Mouse (Mus musculus): ENCODE measurements at regions not wholly inside any gene's neighbourhood (a gene's known extent, or its start where the extent isn't known, plus 50 kb on each side); places are given as distances from the start of the nearest gene placed in this dataset.

DNA sequence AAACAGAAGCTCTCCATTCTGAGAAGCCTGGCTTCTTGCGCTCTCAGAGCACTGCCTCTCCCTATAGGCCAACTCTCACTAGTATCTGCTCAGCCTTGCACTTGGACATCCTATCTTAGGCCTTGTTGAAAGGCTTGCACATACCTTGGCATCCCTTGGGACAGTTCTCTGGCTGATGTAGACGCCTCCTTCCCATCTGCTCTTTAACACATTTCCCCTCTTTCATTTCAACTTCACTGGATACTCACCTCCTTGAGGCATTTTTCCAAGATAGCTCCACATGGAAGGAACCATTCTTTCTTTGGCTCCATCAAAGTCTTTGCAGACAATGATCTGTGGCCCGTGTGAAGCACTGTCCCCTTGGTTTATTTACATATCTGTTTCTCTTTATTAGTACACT is 285.0 kb downstream of the Rnf144a start:
- Histone ChIP-seq H3K9ac (ENCODE audit: low read length) (no peak overlapping the region), H3K9me3 (ENCODE audit: control insufficient read depth, low read length) (no peaks in the 10 kb centered on the region), H3K4me1 (replicated peaks; ENCODE audit: control insufficient read depth, insufficient read depth) (no peaks in the 10 kb centered on the region), H3K27ac (replicated peaks) (no peak overlapping the region), H3K36me3 (ENCODE audit: control insufficient read depth, insufficient read depth, low read length) (no peaks in the 10 kb centered on the region), H3K27me3 (ENCODE audit: control insufficient read depth, insufficient read depth, low read length) (no peaks in the 10 kb centered on the region), H3K4me3 (ENCODE audit: low read depth, low read length) (no peak overlapping the region), H3K4me2 (replicated peaks; ENCODE audit: low read depth) (no peak overlapping the region)
- no peak for DNase-seq (ENCODE audit: low spot score)
- 75% methylated on average over 3 of the region's 3 CpGs for WGBS
- no peak for ATAC-seq (ENCODE audit: low FRiP score, low TSS enrichment)
- no peak for TF ChIP-seq EP300 (optimal IDR thresholded peaks at IDR 0.05)
- TF ChIP-seq CTCF (IDR thresholded peaks at IDR 0.05; ENCODE audit: low read depth): no peak

DNA sequence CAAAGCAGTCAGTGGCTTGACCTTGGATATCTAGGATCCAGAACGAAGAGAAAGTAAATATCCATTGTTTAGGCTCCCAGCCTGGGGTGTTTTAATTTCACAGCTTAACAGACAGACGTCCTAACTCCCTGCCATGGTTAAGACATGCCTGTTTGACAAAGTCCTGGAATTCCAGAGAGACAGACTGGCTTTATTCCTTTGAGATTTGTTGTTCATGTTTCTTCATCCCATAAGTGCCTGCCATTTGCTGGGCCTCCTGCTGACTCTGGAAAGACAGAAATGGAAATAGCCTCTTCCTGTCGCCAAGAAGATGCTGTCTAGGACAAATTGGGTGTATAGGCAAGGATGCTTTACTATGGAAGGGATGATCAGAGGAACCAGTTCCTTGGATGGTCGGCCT is 285.5 kb downstream of the Rnf144a start:
- TF ChIP-seq CTCF (IDR thresholded peaks at IDR 0.05; ENCODE audit: low read depth) (no peak), EP300 (optimal IDR thresholded peaks at IDR 0.05) (no peak)

DNA sequence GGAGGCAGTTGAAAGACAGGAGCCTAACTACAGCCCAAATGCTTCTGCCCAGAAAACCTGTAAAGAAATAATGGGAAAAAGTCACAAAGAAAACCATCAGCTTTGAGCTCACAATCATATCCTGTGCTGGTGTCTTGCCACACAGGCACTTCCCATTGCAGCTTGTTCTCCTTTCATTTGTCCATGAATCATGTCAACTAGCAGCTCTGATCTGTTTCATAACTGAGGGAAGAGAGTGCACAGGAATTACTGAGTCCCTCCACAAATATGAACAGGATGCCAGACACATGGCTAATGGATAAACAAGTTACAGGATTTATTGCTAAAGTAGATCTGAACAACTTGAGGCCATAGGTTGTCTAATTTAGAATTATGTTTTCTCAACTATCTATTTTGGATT is 286.2 kb downstream of the Rnf144a start:
- H3K27me3 ChIP-seq (ENCODE audit: control insufficient read depth, insufficient read depth, low read length): no peaks in the 10 kb centered on the region
- no peak overlapping the region for H3K4me3 ChIP-seq (ENCODE audit: low read depth, low read length)
- no peak overlapping the region for H3K9ac ChIP-seq (ENCODE audit: low read length)
- DNase-seq (ENCODE audit: low spot score) (no peak), ATAC-seq (ENCODE audit: low FRiP score, low TSS enrichment) (no peak)
- H3K4me2 ChIP-seq (replicated peaks; ENCODE audit: low read depth): no peak overlapping the region
- no peaks in the 10 kb centered on the region for H3K36me3 ChIP-seq (ENCODE audit: control insufficient read depth, insufficient read depth, low read length)
- no peak for TF ChIP-seq CTCF (IDR thresholded peaks at IDR 0.05; ENCODE audit: low read depth)
- TF ChIP-seq EP300 (optimal IDR thresholded peaks at IDR 0.05): no peak
- no peaks in the 10 kb centered on the region for H3K4me1 ChIP-seq (replicated peaks; ENCODE audit: control insufficient read depth, insufficient read depth)
- H3K9me3 ChIP-seq (ENCODE audit: control insufficient read depth, low read length): no peaks in the 10 kb centered on the region
- no peak overlapping the region for H3K27ac ChIP-seq (replicated peaks)

More for the DNA sequence above, 285.5 kb downstream of the Rnf144a start:
- WGBS: 45% methylated on average over 4 of the region's 4 CpGs
- DNase-seq (ENCODE audit: low spot score) (no peak), ATAC-seq (ENCODE audit: low FRiP score, low TSS enrichment) (no peak)
- Histone ChIP-seq H3K4me1 (replicated peaks; ENCODE audit: control insufficient read depth, insufficient read depth) (no peaks in the 10 kb centered on the region), H3K4me2 (replicated peaks; ENCODE audit: low read depth) (no peak overlapping the region), H3K9ac (ENCODE audit: low read length) (no peak overlapping the region), H3K27me3 (ENCODE audit: control insufficient read depth, insufficient read depth, low read length) (no peaks in the 10 kb centered on the region), H3K36me3 (ENCODE audit: control insufficient read depth, insufficient read depth, low read length) (no peaks in the 10 kb centered on the region), H3K27ac (replicated peaks) (no peak overlapping the region), H3K4me3 (ENCODE audit: low read depth, low read length) (no peak overlapping the region), H3K9me3 (ENCODE audit: control insufficient read depth, low read length) (no peaks in the 10 kb centered on the region)

DNA sequence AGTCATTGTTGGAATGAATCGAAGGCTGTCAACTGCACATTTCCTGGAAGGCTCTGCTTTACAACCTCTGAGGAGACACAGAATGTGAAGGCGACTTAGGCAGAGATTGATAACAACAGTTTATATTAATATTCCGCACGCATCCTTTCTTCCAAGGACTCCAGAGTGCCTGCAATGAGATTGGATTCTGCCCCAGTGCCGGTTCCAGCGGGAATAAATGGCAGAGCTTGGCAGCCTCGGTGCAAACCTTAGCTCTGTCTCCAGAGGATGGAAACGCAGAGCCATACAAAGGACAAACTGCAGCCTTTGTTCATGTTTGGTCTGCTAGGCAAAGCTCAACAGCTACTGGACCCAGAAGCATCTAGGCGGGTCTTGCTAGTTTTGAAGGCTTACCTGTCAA is 288.8 kb downstream of the Rnf144a start:
- WGBS: 75% methylated on average over 9 of the region's 9 CpGs
- ATAC-seq (ENCODE audit: low FRiP score, low TSS enrichment): no peak
- Histone ChIP-seq H3K27ac (replicated peaks) (no peak overlapping the region), H3K27me3 (ENCODE audit: control insufficient read depth, insufficient read depth, low read length) (no peaks in the 10 kb centered on the region), H3K4me1 (replicated peaks; ENCODE audit: control insufficient read depth, insufficient read depth) (no peaks in the 10 kb centered on the region), H3K36me3 (ENCODE audit: control insufficient read depth, insufficient read depth, low read length) (no peaks in the 10 kb centered on the region), H3K9me3 (ENCODE audit: control insufficient read depth, low read length) (no peaks in the 10 kb centered on the region), H3K4me2 (replicated peaks; ENCODE audit: low read depth) (no peak overlapping the region), H3K9ac (ENCODE audit: low read length) (no peak overlapping the region), H3K4me3 (ENCODE audit: low read depth, low read length) (no peak overlapping the region)
- TF ChIP-seq EP300 (optimal IDR thresholded peaks at IDR 0.05) (no peak), CTCF (IDR thresholded peaks at IDR 0.05; ENCODE audit: low read depth) (no peak)
- no peak for DNase-seq (ENCODE audit: low spot score)

DNA sequence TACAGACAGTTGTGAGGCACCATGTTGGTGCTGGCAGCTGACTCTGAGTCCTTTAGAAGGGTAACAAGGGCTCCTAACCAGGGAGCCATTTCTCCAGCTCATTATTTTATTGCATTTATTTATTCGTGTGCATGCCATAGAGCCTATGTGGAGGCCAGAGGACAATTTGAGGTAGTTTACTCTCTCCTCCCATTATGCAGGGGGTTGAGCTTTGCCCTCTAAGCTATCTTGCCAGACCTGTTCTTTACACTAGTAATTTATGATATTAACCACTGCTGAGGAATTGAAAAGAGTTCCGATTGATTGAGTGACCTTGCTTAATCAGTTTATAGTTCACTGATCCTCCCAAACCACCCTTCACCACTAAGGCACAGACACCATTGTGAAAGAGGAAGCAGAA is 290.8 kb downstream of the Rnf144a start:
- Histone ChIP-seq H3K9ac (ENCODE audit: low read length) (no peak overlapping the region), H3K27ac (replicated peaks) (no peak overlapping the region), H3K36me3 (ENCODE audit: control insufficient read depth, insufficient read depth, low read length) (no peaks in the 10 kb centered on the region), H3K4me2 (replicated peaks; ENCODE audit: low read depth) (no peak overlapping the region), H3K27me3 (ENCODE audit: control insufficient read depth, insufficient read depth, low read length) (no peaks in the 10 kb centered on the region), H3K4me1 (replicated peaks; ENCODE audit: control insufficient read depth, insufficient read depth) (no peaks in the 10 kb centered on the region), H3K4me3 (ENCODE audit: low read depth, low read length) (no peak overlapping the region), H3K9me3 (ENCODE audit: control insufficient read depth, low read length) (no peaks in the 10 kb centered on the region)
- 72% methylated on average over 2 of the region's 2 CpGs for WGBS
- TF ChIP-seq CTCF (IDR thresholded peaks at IDR 0.05; ENCODE audit: low read depth): no peak
- TF ChIP-seq EP300 (optimal IDR thresholded peaks at IDR 0.05): no peak
- DNase-seq (ENCODE audit: low spot score): no peak
- no peak for ATAC-seq (ENCODE audit: low FRiP score, low TSS enrichment)

DNA sequence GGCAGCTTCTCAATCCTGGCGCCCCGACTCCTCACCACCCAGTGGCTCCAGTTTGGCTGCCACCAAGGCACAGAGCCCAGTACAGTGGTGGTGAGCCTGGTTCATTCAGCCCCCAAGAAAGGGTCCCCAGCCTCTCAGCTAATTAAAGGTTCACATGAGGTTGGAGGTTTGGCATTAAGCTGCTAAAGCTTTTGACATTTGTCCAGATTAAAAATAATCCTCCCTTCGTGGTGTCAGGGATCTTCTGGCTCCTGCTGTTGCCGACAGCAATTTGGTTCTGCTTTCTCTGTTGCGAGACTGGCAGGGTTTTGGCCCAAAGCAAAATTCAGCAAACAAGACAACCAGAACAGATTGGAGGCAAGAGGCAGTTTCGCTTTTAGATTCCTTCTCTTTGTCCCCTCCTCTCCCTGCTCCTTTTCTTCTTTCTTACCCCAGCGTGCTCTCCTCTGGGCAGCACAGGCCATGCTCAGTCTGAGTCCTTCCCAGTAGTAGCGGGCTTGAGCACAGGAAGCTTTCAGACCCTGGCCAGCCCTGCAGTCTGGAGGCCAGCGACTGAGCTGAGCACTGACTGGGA is 299.6 kb downstream of the Rnf144a start:
- Histone ChIP-seq H3K9ac (ENCODE audit: low read length) (no peak overlapping the region), H3K27me3 (ENCODE audit: control insufficient read depth, insufficient read depth, low read length) (no peaks in the 10 kb centered on the region), H3K4me3 (ENCODE audit: low read depth, low read length) (no peak overlapping the region), H3K9me3 (ENCODE audit: control insufficient read depth, low read length) (no peaks in the 10 kb centered on the region; the same call in 1 of the 2 replicates), H3K4me1 (replicated peaks; ENCODE audit: control insufficient read depth, insufficient read depth) (no peaks in the 10 kb centered on the region), H3K4me2 (replicated peaks; ENCODE audit: low read depth) (no peak overlapping the region), H3K27ac (replicated peaks) (no peak overlapping the region), H3K36me3 (ENCODE audit: control insufficient read depth, insufficient read depth, low read length) (no peaks in the 10 kb centered on the region)
- TF ChIP-seq EP300 (optimal IDR thresholded peaks at IDR 0.05) (no peak), CTCF (IDR thresholded peaks at IDR 0.05; ENCODE audit: low read depth) (no peak)
- ATAC-seq (ENCODE audit: low FRiP score, low TSS enrichment): no peak
- no peak for DNase-seq (ENCODE audit: low spot score)
- WGBS: 55% methylated on average over 9 of the region's 9 CpGs

All from stomach, postnatal 0 days (tissue).